Mouse (Mus musculus) G1E (cell line): ENCODE data around the gene Sv2b.

Experiments
- GATA1 ChIP-seq: IDR thresholded peaks from 2 replicates; pipeline ENCODE4 v1.6.1; 2012; ENCODE audit warnings: borderline replicate concordance, low read length, inconsistent platforms, mixed read lengths
- POLR2AphosphoS5 ChIP-seq: IDR thresholded peaks from 2 replicates; pipeline ENCODE4 v1.6.1; 2012; ENCODE audit warnings: low read depth, low read length, inconsistent platforms; ENCODE audit not compliant: insufficient replicate concordance

- no peak for TF ChIP-seq POLR2AphosphoS5
- no peak for TF ChIP-seq GATA1
Observed at GRCm38 (mm10) chr7:75102536-75103332, 206.3 kb downstream of the Sv2b start.
